Mouse (Mus musculus) ES-E14 (cell line): ENCODE measurements at regions not wholly inside any gene's neighbourhood (a gene's known extent, or its start where the extent isn't known, plus 50 kb on each side); places are given as distances from the start of the nearest gene placed in this dataset.

ENCODE experiments used
- DNase-seq: peaks from one replicate; pipeline ENCODE4 v3.0.0-alpha.2; 2013; ENCODE audit warnings: low read depth, low spot score
- H3K27ac ChIP-seq: 2 replicates; pipeline ENCODE4 v1.5.1; 2012; ENCODE audit warnings: low read depth, mild to moderate bottlenecking, low read length, moderate library complexity, mixed read lengths; ENCODE audit not compliant: poor library complexity, insufficient read depth, severe bottlenecking
- H3K36me3 ChIP-seq: 2 replicates; pipeline ENCODE4 v1.6.1; 2012; ENCODE audit warnings: mild to moderate bottlenecking, low read length, moderate library complexity, mixed read lengths; ENCODE audit not compliant: control insufficient read depth, poor library complexity, insufficient read depth, severe bottlenecking
- H3K4me1 ChIP-seq, 2 experiments: fragments of 150-350 bp in 1 of 2; sonication (generic) in 1 of 2; 2 replicates each; pipeline ENCODE4 v1.6.1; 2012; ENCODE audit warnings: low read length in 2 of 2, mild to moderate bottlenecking in 1 of 2, mixed read lengths in 1 of 2; ENCODE audit not compliant: control insufficient read depth in 2 of 2, insufficient read depth in 2 of 2, poor library complexity in 1 of 2
- H3K4me3 ChIP-seq, 2 experiments: fragments of 150-350 bp in 1 of 2; sonication (generic) in 1 of 2; 2 replicates each; pipeline ENCODE4 v1.5.1; 2012; ENCODE audit warnings: low read length in 2 of 2, low read depth in 1 of 2, mild to moderate bottlenecking in 1 of 2, mixed read lengths in 1 of 2; ENCODE audit not compliant: insufficient read depth in 1 of 2, poor library complexity in 1 of 2, severe bottlenecking in 1 of 2
- H3K9ac ChIP-seq: 2 replicates; pipeline ENCODE4 v1.6.1; 2012; ENCODE audit warnings: low read depth, mild to moderate bottlenecking, low read length, mixed read lengths; ENCODE audit not compliant: poor library complexity, insufficient read depth, severe bottlenecking
- H3K9me3 ChIP-seq: fragments of 150-350 bp; sonication (generic); 2 replicates; pipeline ENCODE4 v1.6.1; 2012; ENCODE audit warnings: low read depth, mild to moderate bottlenecking, low read length; ENCODE audit not compliant: control insufficient read depth, insufficient read depth
- CHD2 ChIP-seq: IDR thresholded peaks from 2 replicates; pipeline ENCODE4 v1.6.1; 2014; ENCODE audit warnings: mild to moderate bottlenecking, low read depth, low read length, inconsistent platforms
- HCFC1 ChIP-seq: IDR thresholded peaks from 2 replicates; pipeline ENCODE4 v1.6.1; 2012; ENCODE audit warnings: low read length, inconsistent platforms, borderline replicate concordance; ENCODE audit not compliant: insufficient read depth
- MAFK ChIP-seq: IDR thresholded peaks from 2 replicates; pipeline ENCODE4 v1.6.1; 2014; ENCODE audit warnings: mild to moderate bottlenecking, low read depth, low read length, inconsistent platforms; ENCODE audit not compliant: insufficient read depth
- ZC3H11A ChIP-seq: IDR thresholded peaks from 2 replicates; pipeline ENCODE4 v1.6.1; 2012; ENCODE audit warnings: low read depth, mild to moderate bottlenecking, inconsistent platforms, low read length, borderline replicate concordance
- ZNF384 ChIP-seq: IDR thresholded peaks from 2 replicates; pipeline ENCODE4 v1.6.1; 2012; ENCODE audit warnings: low read depth, low read length, inconsistent platforms
- in situ Hi-C, 2 experiments: fragments of 600-800 bp; cut with MboI; formaldehyde crosslinking; loops; one replicate each; pipeline ENCODE4 v1.15.1; 2025; ENCODE audit warnings: low sequenced_read_pairs in 2 of 2, inconsistent platforms in 1 of 2; ENCODE audit not compliant: unreplicated experiment in 2 of 2

DNA sequence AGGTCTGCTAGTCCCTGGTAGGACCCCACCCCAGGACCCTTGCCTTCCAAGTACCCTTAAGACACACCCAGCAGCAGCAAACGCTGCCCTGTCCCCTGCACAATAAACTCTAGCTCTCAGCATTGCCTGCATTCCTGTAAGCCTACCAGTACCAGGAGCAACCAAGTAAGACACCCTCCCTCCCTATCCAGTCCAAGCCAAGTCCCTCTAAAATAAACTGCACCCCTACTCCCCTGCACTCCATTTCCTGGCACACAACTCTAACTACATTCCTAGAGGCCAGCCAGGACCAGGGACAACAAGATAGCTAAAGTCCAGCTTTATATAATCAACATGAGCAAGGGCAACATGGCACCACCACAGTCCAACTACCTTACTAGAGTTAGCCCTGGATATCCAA is 103.5 kb downstream of the Ids start:
- no peak overlapping the region for H3K9ac ChIP-seq
- H3K27ac ChIP-seq: no peak overlapping the region
- H3K36me3 ChIP-seq: no peaks in the 10 kb centered on the region
- in situ Hi-C loops: no loop called here
- DNase-seq: no peak
- no peaks in the 10 kb centered on the region for H3K9me3 ChIP-seq
- no peak overlapping the region for H3K4me3 ChIP-seq
- no peaks in the 10 kb centered on the region for H3K4me1 ChIP-seq
- TF ChIP-seq ZC3H11A (no peak), MAFK (no peak), CHD2 (no peak), ZNF384 (no peak), HCFC1 (no peak)

DNA sequence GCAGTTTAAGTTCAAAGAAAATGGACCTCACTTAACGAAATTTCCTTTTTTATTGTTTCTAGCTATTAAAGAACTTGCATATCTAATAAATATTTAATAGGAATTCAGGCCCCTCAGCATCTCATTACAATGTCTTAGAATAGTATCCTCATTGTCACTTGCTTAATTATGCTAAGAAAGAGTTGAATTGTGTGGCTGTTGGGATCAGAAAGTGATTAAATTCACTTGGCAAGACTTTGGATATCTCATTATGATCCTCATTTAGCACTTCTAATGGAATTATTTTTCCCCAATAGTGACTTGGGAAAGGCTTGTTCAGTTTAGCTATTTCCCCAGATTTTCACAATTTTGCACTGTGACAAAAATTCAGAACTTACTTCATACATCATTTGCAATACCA is 148.9 kb downstream of the Ids start:
- DNase-seq: no peak
- Histone ChIP-seq H3K36me3 (no peaks in the 10 kb centered on the region), H3K27ac (no peak overlapping the region), H3K4me3 (no peak overlapping the region), H3K9me3 (no peaks in the 10 kb centered on the region), H3K4me1 (no peaks in the 10 kb centered on the region), H3K9ac (no peak overlapping the region)
- TF ChIP-seq CHD2 (no peak), MAFK (no peak), ZC3H11A (no peak), ZNF384 (no peak), HCFC1 (no peak)
- in situ Hi-C loops: no loop called here

DNA sequence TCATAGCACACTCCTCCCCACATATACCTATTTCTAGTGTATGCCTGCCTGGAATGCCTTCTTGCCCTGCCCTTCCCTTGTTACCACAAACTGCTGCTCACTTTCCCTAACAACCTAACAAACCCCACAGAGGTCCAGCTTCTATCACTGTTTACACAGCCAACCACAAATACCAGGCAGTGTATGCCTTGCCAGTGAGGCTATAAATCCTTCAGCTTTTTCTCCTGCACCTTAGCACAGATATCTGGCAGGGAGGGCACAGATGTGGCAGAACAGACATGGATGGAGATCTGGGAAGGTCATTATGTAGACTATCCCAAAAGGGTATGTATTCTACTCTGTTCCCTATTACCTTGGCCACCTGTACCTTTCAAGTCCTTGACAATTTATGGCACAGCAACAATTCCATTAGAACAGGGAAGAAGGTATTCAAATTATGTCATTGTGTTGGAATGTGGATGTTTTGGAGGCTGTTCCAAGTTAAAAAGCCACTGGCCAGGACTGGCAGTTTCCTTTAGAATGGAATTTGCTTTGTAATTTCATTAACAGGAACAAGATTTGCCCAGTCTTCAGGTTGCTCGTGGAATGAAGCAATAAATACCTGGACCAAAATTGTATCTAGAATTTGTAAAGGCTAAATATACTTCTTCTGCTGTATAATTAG is 180.3 kb downstream of the Ids start:
- no peaks in the 10 kb centered on the region for H3K4me1 ChIP-seq
- no peaks in the 10 kb centered on the region for H3K9me3 ChIP-seq
- TF ChIP-seq CHD2 (no peak), ZC3H11A (no peak), HCFC1 (no peak), MAFK (no peak), ZNF384 (no peak)
- no peaks in the 10 kb centered on the region for H3K36me3 ChIP-seq
- no peak overlapping the region for H3K4me3 ChIP-seq
- H3K9ac ChIP-seq: no peak overlapping the region
- no peak for DNase-seq
- in situ Hi-C loops: no loop called here
- no peak overlapping the region for H3K27ac ChIP-seq

DNA sequence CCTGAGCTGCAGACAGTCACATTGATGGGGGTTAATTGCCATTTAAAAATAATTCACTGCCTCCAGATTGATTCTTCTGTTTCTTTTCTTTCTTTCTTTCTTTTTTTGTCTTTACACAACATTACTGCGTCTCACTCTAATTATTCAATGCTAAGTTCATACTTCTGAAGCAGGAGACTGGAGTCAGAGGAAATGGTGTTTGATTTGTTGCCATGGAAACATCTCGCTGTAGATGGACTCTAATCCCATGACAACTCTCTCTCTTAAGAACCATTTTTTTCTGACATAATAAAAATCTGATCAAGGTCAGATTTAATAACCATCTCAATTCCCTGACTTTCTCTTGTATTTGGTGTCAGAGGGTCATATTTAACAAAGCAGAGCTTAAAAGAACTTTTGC is 195.1 kb downstream of the Ids start:
- no peak overlapping the region for H3K9ac ChIP-seq
- no peak for TF ChIP-seq CHD2
- no peak for TF ChIP-seq ZNF384
- no peaks in the 10 kb centered on the region for H3K9me3 ChIP-seq
- in situ Hi-C loops: no loop called here
- H3K4me3 ChIP-seq: no peak overlapping the region
- no peak for DNase-seq
- no peaks in the 10 kb centered on the region for H3K36me3 ChIP-seq
- no peaks in the 10 kb centered on the region for H3K4me1 ChIP-seq
- H3K27ac ChIP-seq: no peak overlapping the region

DNA sequence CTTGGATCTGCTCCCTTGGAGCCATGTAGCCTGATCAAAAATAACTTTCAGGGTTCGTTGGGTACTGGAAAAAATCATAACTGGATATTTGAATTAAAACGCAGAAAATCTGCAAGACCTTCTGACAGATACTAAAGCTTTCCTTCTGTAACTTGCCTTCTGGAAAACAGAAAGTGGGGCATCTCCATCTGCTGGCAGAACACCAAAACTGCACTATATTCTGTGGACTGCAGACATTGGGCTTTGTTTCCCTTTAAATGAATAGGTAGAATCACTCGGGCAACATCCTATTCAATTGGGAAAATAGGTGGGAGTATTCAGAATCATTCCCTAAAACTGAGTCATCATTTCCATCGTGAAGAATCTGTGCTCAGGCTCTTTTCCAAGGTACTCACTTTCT is 203.9 kb downstream of the Ids start:
- no peak for DNase-seq
- Histone ChIP-seq H3K36me3 (no peaks in the 10 kb centered on the region), H3K4me1 (no peaks in the 10 kb centered on the region), H3K27ac (no peak overlapping the region), H3K9me3 (no peaks in the 10 kb centered on the region), H3K9ac (no peak overlapping the region), H3K4me3 (no peak overlapping the region)
- in situ Hi-C loops: no loop called here
- TF ChIP-seq ZC3H11A (peak; percentile 38; the same call in 1 of the 2 replicates), HCFC1 (no peak)
